Mouse (Mus musculus) right cerebral cortex, postnatal 25 days (tissue): ENCODE measurements around the gene Nkain2.

Experiments
- DNase-seq: peaks from one replicate; pipeline ENCODE4 v3.0.0; 2022

Nkain2 gene

DNA sequence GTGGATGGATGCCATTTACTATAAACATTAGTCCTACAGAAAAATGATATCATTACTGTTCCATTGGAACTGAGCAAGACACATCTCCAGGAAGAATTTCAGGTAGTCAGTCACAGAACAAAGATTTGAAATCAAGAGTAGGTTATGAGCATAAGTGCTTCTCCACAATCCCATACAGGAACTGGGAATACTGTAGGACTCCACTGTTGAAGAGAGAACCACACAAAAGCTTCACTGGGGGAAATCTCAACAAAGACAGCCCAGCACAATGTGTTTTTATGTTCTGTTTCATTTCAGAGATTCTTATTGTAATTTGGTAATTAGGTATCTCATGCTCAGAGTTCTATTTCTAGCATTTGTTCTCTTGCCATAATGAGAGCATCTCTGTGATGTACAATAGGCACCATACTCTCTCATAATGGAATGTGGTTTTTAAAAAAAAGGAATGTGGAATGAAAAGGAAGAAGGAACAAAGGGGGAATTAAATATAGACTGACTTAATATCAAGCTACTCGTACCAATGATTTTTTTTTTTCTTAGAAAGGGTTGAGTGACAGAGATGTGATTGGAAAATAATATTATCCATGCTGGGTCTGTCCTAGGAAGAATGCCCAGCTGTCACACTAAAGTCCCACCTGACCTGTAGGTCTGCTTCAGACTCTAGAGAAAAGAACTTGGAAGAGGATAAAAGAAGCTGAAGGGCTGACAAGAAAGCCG is 313.5 kb downstream of the Nkain2 start:
- no peak for DNase-seq

DNA sequence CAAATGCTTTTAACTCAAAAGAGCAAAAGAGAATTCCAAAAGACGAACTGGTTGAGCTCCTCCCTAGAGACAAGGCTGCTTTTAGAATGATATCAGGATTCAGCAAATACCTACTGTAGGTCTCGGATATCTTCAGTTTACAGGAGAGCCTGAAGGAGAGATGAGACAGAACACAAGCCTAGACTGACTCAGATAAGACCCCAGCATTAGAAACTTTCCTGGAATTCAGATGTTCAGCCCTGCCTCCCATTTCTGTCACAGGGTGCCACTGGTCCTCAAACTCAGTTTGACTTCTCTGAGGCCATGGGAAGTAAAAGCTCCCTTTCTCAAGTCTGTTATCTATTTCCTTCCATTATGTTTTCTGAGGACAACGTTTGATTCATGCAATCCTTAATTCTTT is 332.6 kb downstream of the Nkain2 start:
- no peak for DNase-seq

DNA sequence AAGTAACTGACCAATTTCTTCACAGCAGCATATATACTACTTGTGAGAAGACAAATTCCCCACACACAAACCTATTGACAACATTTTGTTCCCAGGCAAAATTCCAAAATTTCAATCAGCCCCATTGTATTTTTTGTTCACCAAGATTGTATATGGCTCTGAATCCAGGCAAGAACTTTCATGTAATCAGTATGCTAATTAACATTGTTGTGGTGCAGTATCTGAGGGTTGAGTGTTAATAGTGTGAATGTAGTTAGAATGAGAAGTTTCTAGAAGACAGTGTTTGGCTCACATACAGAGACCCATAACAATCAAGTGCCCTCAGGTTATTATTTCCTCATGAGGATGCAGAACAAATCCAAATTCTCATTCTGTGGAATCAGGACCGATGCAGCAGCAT is 354.2 kb downstream of the Nkain2 start:
- no peak for DNase-seq

DNA sequence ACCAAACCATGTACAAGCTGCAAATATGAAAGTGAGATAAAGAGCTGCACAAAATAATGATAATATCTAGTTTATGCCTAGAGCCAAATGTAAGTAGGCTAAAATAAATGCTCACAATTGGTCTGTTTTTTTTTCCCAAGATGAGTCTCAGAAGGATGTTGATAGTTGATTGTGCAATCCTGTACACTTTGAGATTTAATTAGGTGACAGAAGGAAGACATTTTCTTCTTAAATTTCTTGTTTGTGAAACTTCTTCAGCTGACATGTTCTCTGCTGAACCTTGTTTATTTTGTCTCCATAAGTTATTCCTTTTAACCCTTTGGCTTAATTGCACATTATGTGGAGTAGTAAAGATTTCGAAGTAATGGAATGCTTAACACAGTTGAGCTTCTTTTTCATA is 379.4 kb downstream of the Nkain2 start:
- no peak for DNase-seq

DNA sequence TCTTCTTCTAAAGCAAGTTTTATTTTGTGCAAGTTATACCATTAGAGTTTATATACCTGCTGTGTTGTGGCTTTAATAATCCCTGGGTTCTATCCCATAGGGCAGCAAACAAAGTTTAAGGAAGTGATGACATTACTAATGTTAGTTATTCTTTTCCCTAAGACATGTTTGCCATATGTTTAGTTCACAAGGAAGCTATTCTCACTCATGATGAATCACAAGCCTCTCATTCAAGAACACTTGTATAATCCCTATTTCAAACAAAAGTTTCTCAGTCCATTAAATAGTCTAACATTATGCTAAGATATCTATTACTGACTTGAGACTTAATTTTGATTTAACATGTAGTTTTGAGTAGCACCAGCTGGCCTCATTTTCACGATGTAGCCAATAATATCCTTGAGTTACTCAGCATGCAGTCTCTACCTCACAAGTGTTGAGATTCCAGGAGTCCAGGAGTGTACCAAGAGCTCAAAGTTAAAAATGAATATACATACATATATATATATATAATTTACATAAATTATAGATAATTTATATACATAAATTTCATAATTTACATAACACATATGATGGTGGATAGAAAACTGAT is 395.6 kb downstream of the Nkain2 start:
- no peak for DNase-seq

DNA sequence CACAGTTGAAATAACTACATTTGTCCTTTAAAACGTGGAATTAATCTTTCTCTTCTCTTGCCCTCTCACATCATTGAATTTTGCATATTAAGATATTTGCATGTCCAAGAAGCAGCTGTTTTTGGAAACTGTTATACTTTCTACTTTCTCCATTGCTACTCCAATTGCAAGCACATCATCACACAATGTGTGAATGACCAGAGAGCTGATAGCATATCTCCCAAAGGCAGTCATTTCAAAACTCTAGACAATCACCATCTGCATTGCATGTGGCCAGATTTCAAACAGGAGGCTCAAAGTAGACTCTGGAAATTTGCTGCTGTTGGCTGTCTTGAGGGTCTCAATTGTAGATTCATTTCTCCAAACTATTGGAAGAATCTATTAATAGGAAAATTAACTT is 396.7 kb downstream of the Nkain2 start:
- DNase-seq, result no peak

DNA sequence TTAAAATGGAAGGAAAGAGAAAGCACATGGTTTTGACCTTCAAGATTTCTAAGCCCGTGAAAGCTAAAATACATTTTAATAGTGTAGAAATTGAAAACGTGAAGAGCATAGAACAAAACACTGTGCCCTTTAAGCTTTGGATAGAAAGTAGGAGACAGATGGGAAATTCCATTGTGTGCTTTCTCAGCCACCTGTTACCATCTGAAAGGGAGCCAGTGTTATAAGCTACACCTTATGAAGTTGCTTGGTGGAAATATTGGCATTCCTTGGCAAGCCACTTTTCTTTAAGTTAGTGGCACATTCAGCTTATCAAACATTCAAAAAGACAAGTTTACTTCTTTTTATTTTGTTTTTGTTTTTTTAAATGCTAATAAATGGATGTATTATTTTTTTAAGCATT is 427.5 kb downstream of the Nkain2 start:
- no peak for DNase-seq

DNA sequence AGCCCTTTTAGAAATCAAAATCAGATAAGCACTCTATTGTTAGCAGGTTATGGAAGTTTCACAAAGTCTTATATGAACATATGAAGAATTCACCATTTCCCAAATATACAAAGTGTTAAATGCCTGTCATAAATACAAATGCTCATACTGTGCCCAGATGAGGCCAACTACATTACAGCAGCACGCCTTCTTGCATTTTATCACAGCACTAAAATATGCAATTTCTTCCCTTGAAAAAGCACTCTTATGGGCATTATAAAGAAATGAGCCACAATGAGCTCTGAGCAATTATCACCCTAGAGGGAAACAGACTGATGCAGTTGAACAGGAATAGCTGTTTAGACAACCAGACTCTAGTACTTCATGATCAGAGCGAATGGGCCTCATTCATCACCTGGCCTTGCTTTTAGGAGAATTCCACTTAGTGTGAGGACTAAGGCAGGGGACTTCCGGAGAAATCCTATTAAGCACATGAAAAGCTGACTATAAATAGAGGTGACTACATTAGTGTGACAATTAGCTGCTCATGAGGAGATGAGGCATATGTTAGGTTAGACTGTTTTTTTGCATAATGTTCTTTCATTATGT is 450.2 kb downstream of the Nkain2 start:
- DNase-seq, result no peak

DNA sequence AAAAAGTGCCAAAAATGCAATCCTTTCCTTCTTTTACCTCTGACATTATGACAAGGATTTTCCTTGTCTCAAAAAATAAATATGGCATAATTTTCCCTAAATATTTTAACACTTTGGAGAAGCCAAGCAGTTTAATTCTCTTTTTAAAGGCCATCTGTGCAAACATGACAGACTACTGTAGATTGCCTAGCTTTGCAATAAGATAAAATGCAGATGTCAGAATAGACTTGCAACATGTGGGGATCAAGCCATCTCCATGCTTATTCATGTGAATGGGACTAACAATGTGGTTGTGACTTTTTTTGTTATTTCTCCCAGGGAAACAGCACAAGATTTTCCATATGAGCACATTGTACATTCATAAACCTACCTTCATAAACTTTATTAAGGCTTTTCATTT is 476.0 kb downstream of the Nkain2 start:
- DNase-seq, result no peak

DNA sequence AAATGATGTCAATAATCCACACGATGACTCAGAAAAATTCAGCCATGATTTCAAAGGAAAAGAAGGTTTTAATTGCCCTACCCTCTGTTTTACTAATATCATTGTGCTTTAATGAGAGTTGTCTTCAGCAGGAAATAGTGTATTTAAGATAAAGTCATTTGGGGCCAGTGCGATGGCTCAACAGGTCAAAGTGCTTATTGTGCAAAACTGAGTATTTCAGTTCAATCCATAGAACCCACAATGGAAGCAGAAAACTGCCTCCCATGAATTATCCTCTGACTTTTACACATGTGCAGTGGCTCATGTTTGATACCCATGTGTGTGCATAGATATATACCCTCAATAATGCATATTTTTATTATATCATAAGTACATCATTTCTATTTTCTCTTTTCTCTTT is 478.9 kb downstream of the Nkain2 start:
- no peak for DNase-seq

DNA sequence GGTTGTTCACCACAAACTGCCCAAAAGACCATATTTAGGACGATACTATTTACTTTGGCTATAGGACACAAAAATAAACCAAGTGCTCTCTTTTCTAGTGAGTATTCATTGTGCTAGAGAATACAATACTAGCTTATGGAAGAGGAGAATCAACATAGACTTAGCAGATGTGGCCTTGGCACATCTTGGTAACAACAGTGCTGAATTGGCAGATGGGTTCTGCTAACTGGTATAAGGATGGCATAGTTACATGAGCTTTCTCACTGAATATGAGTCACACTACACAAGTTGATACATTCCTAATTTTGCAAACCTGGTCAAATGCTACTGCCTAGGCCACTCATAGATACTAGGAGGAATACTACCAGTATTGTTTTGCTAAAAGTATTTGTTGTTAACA is 489.3 kb downstream of the Nkain2 start:
- DNase-seq, result no peak

DNA sequence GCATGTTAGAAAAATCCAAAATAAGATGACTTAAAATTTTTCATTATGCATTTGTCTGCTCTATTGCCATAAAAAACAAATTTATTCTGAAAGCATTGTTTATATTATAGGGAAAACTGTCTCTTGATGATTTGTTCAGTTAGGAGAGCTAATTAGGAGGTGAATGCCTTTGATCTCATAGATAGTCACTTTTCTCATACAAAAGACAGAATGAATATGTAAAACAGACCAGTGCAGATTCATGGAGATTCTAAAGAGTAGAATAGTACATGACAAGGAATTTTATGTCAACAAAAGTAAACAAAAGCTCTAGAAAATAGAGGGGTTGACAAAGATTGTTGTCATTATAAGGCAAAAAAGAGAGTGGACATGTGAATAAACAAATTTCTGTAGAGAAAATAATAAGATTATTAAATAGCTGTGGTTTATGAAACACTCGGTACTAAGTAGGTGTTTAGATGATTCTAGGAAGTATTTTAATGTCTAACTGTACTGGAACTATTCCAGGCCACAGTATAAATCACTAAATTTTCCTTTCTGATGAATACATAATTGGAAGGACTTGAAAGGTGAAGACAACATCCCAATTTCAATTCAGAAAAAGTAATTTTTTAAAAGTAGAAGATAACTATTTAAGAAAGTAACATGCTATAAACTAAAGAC is 496.3 kb downstream of the Nkain2 start:
- no peak for DNase-seq

DNA sequence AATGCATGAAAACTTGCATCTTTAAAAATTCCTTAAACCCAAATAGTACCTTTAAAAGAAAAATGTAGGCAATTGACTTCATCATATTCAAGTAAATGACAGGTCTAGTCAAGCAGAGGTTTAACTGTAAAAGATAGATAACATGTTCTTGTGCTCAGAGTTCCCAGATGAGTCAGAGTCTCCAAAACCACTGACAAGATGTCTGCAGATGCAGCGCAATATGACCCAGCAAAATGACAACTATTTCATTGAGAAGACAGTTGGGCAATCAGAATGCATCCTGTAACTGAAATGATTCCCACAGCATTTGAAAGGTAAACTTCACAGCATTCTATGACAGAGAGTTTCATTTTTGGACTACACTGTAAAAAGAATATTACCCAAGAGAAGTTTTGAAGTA is 496.9 kb downstream of the Nkain2 start:
- no peak for DNase-seq

DNA sequence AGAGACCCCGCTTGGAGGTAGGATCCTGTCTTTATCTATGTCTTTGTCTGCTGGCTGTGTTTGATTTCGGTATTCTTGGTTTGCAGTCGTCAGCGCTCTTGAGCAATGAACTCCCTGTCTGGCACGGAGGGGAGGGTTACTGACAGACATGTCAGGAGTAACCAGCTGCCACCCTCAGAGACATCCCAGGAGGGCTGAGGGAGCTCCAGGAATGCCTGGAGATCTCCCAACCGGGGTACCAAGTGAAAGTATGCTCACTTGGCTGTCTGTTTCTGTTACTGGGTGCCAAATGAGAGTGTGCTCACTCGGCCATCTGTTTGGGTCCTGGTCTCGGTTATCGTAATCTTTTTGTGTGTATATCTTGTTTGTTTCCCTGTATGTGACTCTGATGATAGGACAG is 577.5 kb downstream of the Nkain2 start:
- DNase-seq, result no peak

DNA sequence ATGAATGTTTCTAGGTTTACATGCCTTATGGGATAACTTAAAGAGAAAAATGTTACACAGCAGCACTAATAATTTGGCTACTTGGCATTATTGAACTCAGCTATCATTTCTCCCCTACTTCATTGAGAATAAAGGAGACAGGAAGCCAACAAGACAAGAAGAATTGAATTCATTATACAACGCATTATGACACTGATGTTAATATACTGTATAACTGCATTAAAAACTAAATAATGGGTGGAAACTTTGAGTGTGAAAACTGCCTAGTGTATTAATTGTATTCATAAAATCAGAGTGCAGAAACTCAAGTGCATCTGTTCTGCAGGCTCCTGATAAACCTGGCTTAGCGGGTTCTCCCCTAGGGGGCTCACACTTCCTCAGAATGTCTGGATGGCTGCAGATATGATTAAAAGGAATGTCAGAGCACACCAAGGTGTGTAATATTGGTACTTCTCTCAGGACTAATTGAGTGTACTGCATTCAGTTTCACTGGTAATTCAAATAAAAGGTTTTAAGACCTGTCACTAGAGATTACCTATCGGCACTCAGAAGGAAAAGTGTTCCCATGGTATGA is 589.2 kb downstream of the Nkain2 start:
- no peak for DNase-seq

DNA sequence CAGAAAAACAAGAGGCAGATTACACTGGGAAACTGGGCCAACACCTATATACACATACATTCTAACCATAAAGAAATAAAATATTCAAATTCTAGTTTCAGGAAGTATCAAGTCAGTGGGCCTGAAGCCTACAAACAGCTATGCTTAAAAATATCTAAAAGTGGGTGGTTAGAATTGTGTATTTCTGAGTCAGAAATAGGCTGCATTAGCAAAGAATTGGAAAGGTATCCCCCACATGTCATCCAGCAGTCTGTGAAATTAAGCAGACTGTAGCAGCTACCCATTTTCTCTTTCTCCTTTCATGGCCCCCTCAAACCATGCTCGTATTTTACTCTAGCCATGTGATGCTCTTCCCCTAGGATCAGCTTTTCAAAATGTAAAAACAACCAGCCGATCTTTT is 599.8 kb downstream of the Nkain2 start:
- no peak for DNase-seq

DNA sequence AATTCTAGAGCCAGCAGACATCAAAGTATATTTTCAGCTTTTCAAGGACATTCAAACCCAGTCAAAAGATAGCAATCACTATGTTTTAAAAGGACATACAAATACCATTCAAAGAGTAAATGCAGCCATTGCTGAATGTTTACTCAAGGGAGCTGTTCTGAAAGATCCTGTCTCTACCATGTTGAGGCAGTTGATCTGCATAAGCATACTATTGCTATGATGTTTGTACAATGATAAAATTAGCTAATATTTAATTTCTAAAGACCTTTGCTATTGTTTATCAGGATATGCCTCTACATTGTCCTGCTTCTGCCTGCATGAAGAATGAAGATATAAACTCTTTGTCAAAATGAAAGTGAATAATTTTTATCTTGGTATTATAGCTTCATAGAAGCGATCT is 606.6 kb downstream of the Nkain2 start:
- DNase-seq, result no peak

DNA sequence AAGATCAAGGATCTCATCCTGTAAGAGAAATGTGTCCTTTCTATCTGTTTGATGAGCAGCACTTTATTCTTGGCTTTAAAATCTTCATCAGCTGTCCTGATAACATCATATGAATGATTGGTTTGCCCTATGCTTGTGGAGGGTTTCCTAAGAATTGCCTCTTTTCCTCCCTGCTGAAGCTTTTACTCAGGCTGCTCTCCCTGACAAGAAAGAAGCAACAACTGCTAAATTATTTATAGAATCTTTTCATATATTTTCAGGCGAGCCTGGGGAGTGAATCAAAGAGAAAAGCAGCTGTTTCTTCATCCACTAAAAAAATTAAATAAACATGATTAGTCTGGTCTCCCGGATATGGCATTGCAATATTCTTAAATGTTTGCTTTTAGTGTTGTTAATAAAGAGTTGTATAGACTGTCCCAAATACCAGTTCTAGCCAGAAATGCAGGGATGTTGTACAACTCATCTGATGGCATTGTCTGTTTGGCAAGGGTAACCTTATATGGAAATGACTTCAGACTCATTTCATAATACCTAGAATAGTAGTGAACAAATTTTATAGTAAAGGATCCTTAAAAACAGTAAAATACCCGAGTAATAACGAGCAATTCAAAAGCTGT is 646.9 kb downstream of the Nkain2 start:
- no peak for DNase-seq

DNA sequence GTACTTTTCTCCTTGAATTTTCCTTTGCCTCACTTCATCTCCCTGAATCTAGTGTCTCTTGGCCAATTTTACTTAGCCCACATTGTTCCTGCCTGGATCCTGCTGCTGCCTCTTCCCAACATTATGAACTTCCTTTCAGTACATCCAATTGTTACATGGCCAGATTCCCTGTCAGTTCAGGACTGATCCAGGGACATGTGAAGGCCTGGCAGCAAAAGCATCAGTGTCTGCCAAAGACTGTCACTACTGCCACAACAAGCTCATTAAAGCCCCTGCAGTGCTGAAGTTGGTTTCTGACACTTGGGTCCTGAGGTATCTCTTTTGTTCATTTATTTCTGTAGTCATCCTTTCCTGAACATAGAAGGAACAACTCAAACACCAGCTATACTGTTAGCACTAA is 649.1 kb downstream of the Nkain2 start:
- no peak for DNase-seq

DNA sequence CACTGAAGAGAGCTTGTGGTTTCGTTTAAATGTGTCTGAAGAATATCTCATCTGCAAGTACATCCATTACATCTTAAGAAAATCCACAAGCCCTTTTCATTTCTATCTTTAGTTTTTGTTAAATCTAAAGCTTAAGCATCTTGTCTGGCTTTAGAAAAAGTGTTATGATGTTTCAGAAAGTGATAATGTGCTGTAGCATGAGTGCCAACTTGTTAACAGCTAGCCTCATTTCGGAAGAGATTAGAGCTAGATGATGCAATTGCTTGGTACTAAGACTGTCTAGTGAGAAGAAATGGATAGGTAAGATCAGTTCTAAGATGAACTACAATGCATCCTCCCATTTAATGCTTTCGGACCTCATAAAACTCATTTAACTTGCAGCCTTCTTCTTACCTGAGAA is 707.3 kb downstream of the Nkain2 start:
- no peak for DNase-seq

DNA sequence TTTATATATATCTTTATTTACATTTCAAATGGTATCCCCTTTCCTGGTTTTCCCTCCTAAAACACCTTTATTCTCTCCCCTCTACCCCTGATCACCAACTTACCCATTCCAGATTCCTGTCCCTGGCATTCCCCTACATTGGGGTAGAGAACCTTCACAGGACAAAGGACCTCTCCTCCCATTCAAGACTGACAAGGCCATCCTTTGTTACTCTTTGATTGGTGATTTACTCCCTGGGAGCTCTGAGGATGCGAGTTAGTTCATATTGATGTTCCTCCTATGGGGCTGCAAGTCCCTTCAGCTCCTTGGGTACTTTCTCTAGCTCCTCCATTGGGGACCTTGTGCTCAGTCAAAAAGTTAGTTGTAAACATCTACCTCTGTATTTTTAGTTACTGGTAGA is 798.9 kb downstream of the Nkain2 start:
- DNase-seq, result no peak

DNA sequence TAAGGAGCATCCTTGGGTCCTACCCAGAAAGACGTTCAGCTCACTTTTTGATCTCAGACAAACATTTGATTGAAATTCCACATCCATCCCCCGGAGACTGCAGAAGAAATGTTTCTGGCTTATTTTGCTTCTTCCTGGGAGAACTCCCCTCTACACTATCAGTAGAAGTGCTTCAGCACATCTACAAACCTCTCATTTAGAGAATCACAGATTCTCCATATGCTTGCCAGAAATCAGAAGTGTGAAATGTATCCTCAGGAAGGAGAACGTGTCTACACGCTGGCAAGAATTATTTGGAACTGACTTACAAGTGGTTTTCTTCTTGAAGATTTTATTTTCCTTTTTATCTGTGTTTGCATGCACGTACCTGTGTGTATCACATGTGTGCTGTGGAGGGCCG is 829.9 kb downstream of the Nkain2 start:
- no peak for DNase-seq

DNA sequence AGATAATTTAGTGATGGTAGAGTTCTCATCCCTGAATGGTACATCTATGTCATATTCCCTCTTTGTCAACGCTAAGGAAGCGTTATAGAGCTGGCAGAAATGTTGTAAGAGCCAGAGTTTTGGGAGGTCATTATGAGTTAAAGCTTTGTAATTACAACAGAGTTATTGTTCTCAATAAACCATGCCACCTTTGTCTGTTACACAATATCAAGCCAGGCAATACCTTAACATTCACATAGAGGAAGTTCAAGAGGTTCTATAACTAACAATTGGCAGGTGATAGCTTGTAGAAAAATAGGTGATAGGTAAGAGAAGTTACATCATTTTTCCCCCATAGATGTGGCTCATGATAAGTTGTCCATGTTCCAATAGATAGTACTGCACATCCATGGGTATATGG is 832.0 kb downstream of the Nkain2 start:
- no peak for DNase-seq
